Mouse (Mus musculus): Measurements from ENCODE around the gene Zmym3. TPM values are rescaled to one million over a fixed set of nuclear protein-coding genes. Genes with fewer than 3 reads are reported as not detected.
"Not testable (repeated sequence)": the region's sequence is repeated elsewhere in the genome, so short reads cannot be mapped to it uniquely, and the experiment has no call there.

The Zmym3 gene
- total RNA-seq, 2 experiments from 2014 or later, result 9.1 to 10.7 TPM

DNA sequence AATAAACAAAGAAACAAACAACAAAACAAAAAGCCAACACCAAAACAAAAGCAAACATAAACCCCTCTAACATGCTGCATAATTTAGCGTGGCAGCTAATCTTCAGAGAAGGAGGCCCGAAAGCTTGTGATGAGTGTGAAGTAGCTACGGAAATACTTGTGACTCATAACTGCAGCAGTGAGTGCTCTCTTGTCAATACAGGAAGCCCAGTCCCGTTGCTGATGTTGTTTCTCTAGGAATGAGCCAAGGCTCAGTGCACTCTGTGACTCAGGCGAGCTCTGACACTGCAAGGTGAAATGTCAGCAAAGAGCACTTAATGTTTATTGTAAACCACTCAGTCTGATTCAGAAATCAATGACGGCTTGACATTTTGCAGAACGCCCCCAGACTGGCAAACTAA is 51.6 kb downstream of the Zmym3 start:
- Histone ChIP-seq H3K27ac (no peak overlapping the region), H3K4me3 (no peak overlapping the region)
- DNase-seq, result no peak
- TF ChIP-seq CTCF (IDR thresholded peaks at IDR 0.05), result no peak
- intact Hi-C loops (cut with DNase I), result no loop called here

DNA sequence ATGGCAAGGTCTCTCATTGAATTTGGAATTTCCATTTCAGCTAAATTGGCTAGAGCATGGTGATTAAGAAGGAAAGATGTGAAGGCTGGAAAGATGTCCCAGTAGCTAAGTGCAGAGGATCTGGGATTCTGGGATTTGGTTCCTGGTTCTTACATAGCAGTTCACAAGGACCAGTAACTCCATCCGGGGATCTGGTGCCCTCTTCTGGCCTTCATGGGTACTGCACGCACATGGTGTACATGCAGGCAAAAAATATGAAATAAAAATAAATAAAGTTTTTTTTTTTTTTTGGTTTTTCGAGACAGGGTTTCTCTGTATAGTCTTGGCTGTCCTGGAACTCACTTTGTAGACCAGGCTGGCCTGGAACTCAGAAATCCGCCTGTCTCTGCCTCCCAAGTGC is 61.7 kb downstream of the Zmym3 start:
- intact Hi-C loops (cut with DNase I); H3K27ac ChIP-seq; H3K4me3 ChIP-seq; DNase-seq: not testable (repeated sequence)
- TF ChIP-seq CTCF (IDR thresholded peaks at IDR 0.05), result peak; percentile 19; the same call in 1 of the 2 replicates

Other genes starting within 250 kb of the Zmym3 start
- gene Snx12, start 198.3 kb downstream of the Zmym3 start, total RNA-seq (2021), result 10 to 100 TPM; 27.3 to 29.5 TPM
- gene Foxo4, start 166.3 kb downstream of the Zmym3 start, total RNA-seq (2021), result 100 to 1,000 TPM; 126 to 127 TPM
- not detected for gene Gm614, start 156.9 kb downstream of the Zmym3 start, total RNA-seq (2021)
- 1 to 10 TPM; 1.2 to 2.9 TPM for gene Il2rg, start 152.6 kb downstream of the Zmym3 start, total RNA-seq (2021)
- gene Gm20489, start 151.8 kb downstream of the Zmym3 start, total RNA-seq (2021), result not detected
- gene Med12, start 146.8 kb downstream of the Zmym3 start, total RNA-seq (2021), result 10 to 100 TPM; 17.2 to 19.4 TPM
- under 1 TPM; 0.06 to 0.18 TPM for gene Nlgn3, start 121.7 kb downstream of the Zmym3 start, total RNA-seq (2021)
- under 1 TPM; 0.14 to 0.20 TPM for gene Gjb1, start 44.5 kb downstream of the Zmym3 start, total RNA-seq (2021)
- gene Nono, start 8.5 kb upstream of the Zmym3 start, total RNA-seq (2021), result 10 to 100 TPM; 40.0 to 42.7 TPM
- gene Itgb1bp2, start 28.2 kb upstream of the Zmym3 start, total RNA-seq (2021), result 100 to 1,000 TPM; 121 to 175 TPM
- gene Taf1, start 111.9 kb upstream of the Zmym3 start, total RNA-seq (2021), result 10 to 100 TPM in 1 of 2 experiments, 1 to 10 TPM in 1; 8.3 to 11.0 TPM
- gene Ogt, start 219.2 kb upstream of the Zmym3 start, total RNA-seq (2021), result 10 to 100 TPM; 67.2 to 86.4 TPM

All from gastrocnemius, adult 2 months (tissue).